Mouse (Mus musculus): ENCODE results near the gene Wipf3. TPM values are rescaled to one million over a fixed set of nuclear protein-coding genes. Genes with fewer than 3 reads are reported as not detected.

The Wipf3 gene
- total RNA-seq, 2 experiments from 2014 or later = 12.5 to 13.7 TPM

DNA sequence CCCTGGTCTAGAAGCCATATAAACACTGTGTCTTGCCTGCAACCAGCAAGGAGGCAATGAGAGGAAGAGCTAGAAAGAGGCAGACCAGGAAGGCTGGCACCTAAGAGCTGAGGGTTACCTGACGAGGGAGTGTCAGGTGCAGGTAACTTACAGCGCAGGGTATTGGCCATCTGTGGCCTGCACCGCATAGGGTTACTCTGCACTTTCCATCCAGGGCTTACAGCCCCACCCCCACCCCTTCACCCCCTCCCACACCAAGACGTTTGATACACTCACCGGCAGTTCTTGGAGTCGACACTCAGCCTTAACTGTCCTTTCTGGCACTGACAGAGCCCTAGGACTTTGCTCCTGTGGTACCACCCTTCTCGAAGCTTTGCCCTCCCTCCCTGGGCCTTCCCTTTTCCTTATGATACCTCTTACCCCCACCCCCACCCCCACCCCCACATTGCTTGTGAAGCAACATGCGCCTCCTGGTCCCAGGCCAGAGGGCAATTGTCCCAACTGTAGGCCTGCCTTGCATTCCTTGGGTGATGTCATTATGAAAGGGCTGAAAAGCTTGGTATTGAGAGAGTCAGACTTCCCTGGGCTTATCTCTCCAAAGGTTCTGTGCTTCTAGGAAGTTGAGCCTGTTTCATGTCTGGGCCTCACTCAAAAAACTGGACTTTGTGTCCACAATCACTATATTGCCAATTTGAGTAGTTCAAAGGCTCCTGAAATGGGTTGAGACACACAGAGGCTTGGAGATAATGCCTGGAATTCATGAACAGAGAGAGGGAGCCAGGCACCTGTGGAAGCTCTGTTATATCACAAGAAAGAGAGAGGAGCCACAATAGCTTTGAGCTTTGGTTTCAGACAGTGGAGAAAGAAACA, 43.7 kb downstream of the Wipf3 start:
- no peak for DNase-seq (ENCODE audit: low spot score)

- DNase-seq (ENCODE audit: low spot score) = peak; percentile 30
Observed at GRCm38 (mm10) chr6:54475926-54476667, 46.7 kb downstream of the Wipf3 start.

- peak; percentile 42 for DNase-seq (ENCODE audit: low spot score)
Observed at GRCm38 (mm10) chr6:54478646-54479324, 49.4 kb downstream of the Wipf3 start.

DNA sequence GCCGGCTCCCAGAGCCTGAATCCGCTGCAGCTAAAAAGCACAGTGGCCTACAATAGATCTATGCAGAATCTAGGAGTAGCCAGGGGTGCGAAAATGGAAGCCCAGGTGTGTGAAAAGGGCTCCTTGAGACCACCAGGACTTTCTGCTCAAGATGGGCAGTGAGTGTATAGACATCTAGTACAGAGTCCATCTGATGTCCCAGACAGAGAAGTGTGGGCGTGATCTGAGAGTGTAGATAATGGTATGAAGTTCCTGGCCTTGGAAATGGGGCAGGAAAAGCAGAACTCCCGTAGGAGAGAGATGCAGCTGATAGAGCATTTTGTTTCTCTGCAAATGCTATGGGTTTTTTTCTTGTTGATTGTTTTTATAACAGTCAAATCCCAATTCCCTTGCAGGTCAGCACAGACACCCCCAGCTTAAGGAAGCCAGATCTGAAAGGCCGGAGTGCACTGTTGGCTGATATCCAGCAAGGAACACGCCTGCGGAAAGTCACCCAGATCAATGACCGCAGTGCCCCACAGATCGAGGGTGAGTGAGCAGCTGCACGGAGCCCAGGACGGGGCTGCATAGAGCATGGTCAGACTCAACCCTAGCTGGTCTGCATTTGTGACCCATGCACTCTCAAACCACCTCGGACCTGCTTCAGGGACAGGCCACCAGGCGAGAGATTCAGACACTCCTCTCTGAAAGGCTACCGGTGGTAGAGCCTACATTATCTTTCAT, 52.1 kb downstream of the Wipf3 start:
- DNase-seq (ENCODE audit: low spot score) = no peak

DNA sequence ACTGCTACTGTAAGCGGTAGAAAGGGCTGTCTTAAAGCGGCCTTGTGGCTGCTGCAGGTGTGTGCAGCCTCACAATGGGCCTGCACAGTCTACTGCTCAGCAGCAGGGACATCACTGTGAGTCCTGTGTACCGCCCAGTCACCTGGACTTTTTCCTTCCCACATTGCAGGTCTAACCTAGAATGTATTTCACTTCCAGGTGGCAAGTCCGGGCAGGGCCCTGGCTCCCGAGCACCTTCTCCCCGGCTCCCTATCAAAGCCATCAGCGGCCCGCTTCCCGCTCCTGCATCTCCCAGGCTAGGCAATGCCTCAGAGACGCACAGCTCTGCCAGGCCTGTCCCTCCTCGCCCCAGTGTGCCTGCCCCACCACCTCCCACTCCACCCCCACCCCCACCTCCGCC, 55.6 kb downstream of the Wipf3 start:
- DNase-seq (ENCODE audit: low spot score) = no peak

GRCm38 (mm10) chr6:54485435-54485901, 56.1 kb downstream of the Wipf3 start:
- no peak for DNase-seq (ENCODE audit: low spot score)

DNA sequence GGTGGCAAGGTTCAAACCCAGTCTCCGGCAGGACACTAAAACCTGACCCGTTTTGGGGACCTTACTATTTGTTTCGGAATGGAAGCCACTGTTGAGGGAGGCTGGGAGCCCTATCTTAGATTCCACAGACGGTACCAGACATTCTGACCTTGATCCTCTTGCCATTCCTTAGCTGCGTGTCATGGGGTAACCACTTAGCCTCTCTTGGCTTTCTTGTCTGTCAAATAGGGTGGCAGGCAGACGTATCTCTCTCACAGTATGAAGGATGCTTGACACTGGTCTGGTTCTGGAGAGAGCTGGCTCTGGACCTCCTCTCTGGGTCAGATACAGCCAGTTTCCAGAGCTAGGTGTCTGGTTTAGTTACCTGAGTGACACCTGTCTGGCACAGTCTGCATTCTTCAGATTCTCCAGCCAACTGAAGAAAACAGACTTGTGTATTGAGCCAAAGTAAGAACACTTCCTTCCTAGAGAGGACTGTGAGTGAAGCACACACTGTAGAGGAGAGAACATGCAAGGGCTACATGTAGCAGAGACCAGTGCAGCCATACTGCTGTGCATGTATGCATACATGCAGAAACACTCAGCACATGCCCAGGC, 56.7 kb downstream of the Wipf3 start:
- no peak for DNase-seq (ENCODE audit: low spot score)

- DNase-seq (ENCODE audit: low spot score) = no peak
Observed at GRCm38 (mm10) chr6:54491074-54491473, 61.7 kb downstream of the Wipf3 start.

DNA sequence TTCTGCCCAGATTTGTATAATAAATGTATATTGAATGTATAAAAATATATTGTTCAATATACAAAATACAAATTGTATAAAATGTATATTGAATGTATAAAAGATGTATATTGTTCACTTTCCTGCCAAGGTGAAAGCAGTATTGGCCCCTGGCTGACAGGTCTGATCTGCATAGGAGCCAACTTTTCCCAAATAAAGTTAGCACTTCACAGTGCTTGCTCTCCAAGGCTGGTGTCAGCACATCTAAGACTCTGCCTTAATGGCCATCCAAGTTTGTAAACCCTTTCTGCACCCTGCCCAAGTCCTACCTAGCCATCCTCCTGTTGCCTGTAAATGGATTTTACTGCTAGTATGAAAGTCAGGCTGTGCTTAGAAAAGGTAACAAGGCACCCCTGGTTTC, 64.7 kb downstream of the Wipf3 start:
- no peak for DNase-seq (ENCODE audit: low spot score)

DNA sequence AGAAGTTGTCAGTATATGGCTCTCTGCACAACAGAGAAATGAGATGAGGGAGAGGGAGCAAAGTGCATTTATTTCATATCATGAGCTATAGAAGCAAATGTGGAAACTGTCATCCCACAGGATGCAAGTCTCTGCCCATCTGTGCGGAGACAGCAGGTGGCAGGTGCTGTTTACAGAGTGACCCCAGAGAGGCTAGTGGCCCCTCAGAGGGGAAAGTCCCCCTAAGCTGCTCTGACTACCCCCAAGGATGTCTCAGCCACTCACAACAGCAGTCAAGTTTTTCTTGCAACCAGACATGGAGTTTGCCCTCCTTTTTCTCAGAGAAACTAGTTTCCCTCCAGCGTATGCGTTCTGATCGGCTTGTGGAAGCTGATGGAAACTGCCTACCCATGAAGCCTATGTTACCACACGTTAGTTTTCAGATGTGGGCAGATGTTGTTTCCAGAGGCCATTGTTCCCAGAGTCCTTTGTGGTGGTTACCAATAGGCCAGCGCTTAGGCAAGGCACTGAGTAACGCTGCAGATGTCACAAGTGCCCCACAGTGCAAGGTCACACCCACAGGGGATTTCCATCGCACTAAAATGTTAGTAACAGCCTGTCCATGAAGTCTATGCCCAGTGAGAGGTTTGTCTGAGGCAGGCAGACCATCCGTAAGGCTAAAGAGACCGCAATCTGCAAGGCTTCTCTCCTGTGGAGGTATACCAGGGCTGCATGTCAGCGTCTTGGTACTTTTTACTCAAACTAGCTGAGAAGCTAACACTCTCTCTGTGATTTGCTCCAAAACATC, 65.4 kb downstream of the Wipf3 start:
- no peak for DNase-seq (ENCODE audit: low spot score)

DNA sequence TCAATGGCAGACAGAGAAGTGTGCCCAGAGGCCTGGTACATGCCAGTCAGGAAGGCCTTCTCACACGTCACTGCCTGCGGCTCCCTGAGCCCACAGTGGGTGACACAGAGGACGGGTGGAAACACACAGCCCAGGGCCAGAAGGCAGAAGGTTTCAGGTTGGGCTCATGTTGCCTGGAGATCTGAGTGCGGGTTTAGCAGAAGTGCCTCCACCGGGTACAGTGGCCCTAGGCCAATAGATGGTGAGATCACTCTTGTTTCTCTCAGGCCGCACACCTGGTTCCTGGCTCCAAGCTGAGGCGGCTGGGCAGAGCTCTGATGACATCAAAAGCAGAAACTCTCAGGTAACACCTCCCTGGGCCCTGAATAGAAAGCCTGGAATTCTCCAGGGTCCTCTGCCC, 66.8 kb downstream of the Wipf3 start:
- DNase-seq (ENCODE audit: low spot score) = no peak

- DNase-seq (ENCODE audit: low spot score) = peak; percentile 14
Observed at GRCm38 (mm10) chr6:54502661-54503115, 73.3 kb downstream of the Wipf3 start.

DNA sequence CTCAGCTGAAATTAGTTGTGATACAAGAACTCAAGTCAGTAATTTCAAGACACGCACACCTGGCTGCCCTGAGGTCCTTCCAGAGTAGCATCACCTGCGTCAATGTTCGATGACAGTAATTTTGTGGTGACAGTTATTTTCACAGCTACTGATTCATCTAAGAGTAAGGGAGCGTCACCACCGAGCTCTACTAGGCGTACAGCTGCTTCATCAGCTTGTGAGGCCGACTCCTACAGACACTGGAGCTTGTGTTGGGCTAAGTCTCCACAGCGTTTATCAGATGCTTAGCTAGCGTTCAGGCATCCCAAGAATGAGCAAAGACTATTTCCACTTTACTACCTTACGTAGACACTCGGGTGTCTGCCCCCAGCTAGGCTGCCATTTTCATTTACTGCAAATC, 76.9 kb downstream of the Wipf3 start:
- DNase-seq (ENCODE audit: low spot score) = no peak

- peak; percentile 55 for DNase-seq (ENCODE audit: low spot score)
Observed at GRCm38 (mm10) chr6:54507002-54507401, 77.6 kb downstream of the Wipf3 start.

DNA sequence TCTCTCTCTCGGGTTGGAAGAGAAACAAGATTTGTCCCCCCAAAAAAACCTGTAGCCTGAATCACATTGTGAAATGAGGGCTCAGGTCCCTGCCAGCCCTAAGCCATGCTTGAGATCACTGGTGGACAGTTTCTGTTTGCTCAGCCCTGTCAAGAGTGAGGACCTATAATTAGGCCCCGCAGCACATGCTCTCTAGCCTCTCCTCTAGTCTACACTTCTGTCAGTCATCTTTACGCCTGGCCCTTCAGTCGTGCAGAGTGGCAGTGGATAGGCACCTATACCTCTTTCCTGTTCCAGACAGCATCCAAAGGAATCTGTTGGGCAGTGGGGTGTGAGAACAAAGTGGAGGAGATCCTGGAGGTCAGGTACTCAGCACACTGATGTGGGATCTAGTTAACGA, 78.4 kb downstream of the Wipf3 start:
- DNase-seq (ENCODE audit: low spot score) = no peak

DNA sequence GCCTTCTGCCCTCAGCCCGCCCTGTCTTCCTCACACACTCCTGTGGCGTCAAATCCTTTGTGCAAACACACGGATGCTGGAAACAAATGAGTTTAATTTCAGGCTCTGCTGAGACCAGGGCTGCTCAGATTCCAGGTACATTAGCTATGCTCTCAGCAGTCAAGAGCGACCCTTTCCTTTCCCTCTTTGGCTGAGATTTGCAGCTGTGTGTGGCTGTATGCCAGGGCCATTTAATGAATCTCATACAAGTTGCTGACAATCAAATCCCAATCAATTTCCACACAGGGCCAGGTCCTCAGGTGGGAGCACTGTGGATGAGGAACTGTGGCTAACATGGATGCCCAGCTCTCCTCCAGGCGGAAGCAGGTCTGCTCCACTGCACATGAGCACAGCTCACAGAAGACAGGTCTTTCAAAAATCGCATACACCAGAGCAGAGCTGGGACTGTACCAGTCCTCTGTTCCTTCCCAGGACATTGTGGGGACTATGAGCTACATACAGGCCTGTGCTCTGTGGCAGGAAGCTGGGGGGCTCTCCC, 78.9 kb downstream of the Wipf3 start:
- no peak for DNase-seq (ENCODE audit: low spot score)

- no peak for DNase-seq (ENCODE audit: low spot score)
Observed at GRCm38 (mm10) chr6:54509264-54509663, 79.9 kb downstream of the Wipf3 start.

- DNase-seq (ENCODE audit: low spot score) = no peak
Observed at GRCm38 (mm10) chr6:54512256-54512655, 82.9 kb downstream of the Wipf3 start.

DNA sequence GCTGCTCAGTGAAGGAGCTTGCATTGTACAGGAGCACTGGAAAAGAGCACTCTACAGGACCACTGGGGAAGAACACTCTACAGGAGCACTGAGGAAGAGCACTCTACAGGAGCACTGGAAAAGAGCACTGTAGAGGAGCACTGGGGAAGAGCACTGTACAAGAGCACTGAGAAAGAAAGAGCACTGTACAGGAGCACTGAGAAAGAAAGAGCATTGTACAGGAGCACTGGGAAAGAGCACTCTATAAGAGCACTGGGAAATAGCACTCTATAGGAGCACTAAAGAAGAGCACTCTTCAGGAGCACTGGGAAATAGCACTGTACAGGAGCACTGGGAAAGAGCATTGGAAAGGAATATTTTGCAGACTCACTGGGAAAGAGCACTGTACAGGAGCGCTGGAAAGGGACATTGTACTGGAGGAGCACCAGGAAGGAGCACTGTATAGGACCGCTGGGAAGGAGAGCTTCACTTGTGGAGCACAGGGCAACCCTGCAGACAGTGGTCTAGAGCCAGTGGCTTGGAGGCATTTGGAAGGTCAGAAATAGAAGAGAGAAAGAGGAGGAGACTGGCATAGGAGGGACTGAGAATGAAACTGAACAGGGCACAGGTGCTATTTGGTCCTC, 87.2 kb downstream of the Wipf3 start:
- DNase-seq (ENCODE audit: low spot score) = no peak
